Mouse (Mus musculus) lung, embryonic 16.5 days (tissue): Measurements from ENCODE around the gene Pi4k2a. TPM values are rescaled to one million over a fixed set of nuclear protein-coding genes. Genes with fewer than 3 reads are reported as not detected.

Experiments
- ATAC-seq: fragments of 200-750 bp; cut with Nextera tagmentation; 2 replicates; pipeline ENCODE4 v1.8.0; 2017; ENCODE audit warnings: low read depth, mild to moderate bottlenecking, moderate library complexity
- H3K27ac ChIP-seq: fragments of 300-500 bp; sonication (generic); 2 replicates; pipeline ENCODE4 v1.5.1; 2014; ENCODE audit warnings: mild to moderate bottlenecking, control low read depth, low read length
- H3K27me3 ChIP-seq: fragments of 300-500 bp; sonication (generic); 2 replicates; pipeline ENCODE4 v1.6.1; 2014; ENCODE audit warnings: low read depth, low read length, mixed read lengths; ENCODE audit not compliant: control insufficient read depth, insufficient read depth
- H3K36me3 ChIP-seq: fragments of 300-500 bp; sonication (generic); 2 replicates; pipeline ENCODE4 v1.6.1; 2014; ENCODE audit warnings: low read length; ENCODE audit not compliant: control insufficient read depth, insufficient read depth
- H3K4me1 ChIP-seq: fragments of 300-500 bp; sonication (generic); replicated peaks from 2 replicates; pipeline ENCODE4 v1.6.1; 2014; ENCODE audit warnings: low read length, mixed read lengths; ENCODE audit not compliant: control insufficient read depth, insufficient read depth
- H3K4me2 ChIP-seq: fragments of 300-500 bp; sonication (generic); 2 replicates; pipeline ENCODE4 v1.6.1; 2014; ENCODE audit warnings: low read depth, low read length, control low read depth
- H3K4me3 ChIP-seq: fragments of 300-500 bp; sonication (generic); 2 replicates; pipeline ENCODE4 v1.5.1; 2014; ENCODE audit warnings: mild to moderate bottlenecking, low read length, control low read depth
- H3K9ac ChIP-seq: fragments of 300-500 bp; sonication (generic); 2 replicates; pipeline ENCODE4 v1.6.1; 2014; ENCODE audit warnings: low read length, control low read depth
- H3K9me3 ChIP-seq: fragments of 300-500 bp; sonication (generic); 2 replicates; pipeline ENCODE4 v1.6.1; 2016; ENCODE audit warnings: low read length; ENCODE audit not compliant: control insufficient read depth
- WGBS: fragments of 180-500 bp; shearing (Covaris S2); extraction: QIAGEN DNeasy Blood & Tissue Kit; methylation state at CpG from one replicate; pipeline ENCODE4 v1.1.7; 2014; 5-methylcytosine and 5-hydroxymethylcytosine counted together
- polyA plus RNA-seq: library from polyadenylated mRNA; unstranded; fragments of >200 nt; fragmentation: Nextera tagmentation; extraction: Ambion mirVana; gene quantifications from 2 replicates; pipeline ENCODE4 v1.2.1, GENCODE M21; 2015

The Pi4k2a gene
- polyA plus RNA-seq, 1 experiment from 2014 or later = 8.4 TPM

DNA sequence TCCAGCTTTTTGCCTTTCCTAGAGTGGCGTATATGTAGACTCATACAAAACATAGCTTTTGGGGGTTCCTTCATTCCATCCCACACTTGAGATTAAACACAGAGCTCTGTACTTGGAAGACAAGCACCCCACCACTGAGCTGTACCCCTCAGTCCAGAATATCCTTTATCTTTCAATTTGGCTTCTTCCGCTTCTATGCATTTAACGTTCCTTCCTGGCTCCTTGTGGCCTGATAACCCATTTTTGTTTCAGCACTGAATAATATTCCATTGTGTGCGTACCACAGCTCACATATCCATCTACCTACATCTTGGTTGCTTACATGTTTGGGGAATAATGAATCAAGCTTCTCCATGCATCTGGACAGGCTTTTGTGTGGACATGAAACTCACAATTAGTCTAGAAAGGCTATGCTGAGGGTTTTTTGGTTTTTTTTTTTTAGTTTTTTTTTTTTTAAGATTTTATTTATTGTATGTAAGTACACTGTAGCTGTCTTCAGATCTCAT is 47.0 kb downstream of the Pi4k2a start:
- Histone ChIP-seq H3K4me1 (no peaks in the 10 kb centered on the region), H3K9me3 (no peaks in the 10 kb centered on the region), H3K36me3 (no peaks in the 10 kb centered on the region), H3K27me3 (no peaks in the 10 kb centered on the region), H3K9ac (no peak overlapping the region), H3K4me2 (no peak overlapping the region), H3K27ac (no peak overlapping the region), H3K4me3 (no peak overlapping the region)
- 91% methylated on average over 4 of the region's 4 CpGs for WGBS
- ATAC-seq = no peak

- Histone ChIP-seq H3K9me3 (no peaks in the 10 kb centered on the region), H3K4me3 (no peak overlapping the region), H3K36me3 (no peaks in the 10 kb centered on the region), H3K9ac (no peak overlapping the region), H3K4me1 (no peaks in the 10 kb centered on the region), H3K27ac (no peak overlapping the region), H3K4me2 (no peak overlapping the region), H3K27me3 (no peaks in the 10 kb centered on the region)
- 0 out of 2 replicates have a peak, but pooled peaks have one; percentile 10 for ATAC-seq
- WGBS = 72% methylated on average over 15 of the region's 15 CpGs
Observed at GRCm38 (mm10) chr19:42138517-42139285, 48.4 kb downstream of the Pi4k2a start.

DNA sequence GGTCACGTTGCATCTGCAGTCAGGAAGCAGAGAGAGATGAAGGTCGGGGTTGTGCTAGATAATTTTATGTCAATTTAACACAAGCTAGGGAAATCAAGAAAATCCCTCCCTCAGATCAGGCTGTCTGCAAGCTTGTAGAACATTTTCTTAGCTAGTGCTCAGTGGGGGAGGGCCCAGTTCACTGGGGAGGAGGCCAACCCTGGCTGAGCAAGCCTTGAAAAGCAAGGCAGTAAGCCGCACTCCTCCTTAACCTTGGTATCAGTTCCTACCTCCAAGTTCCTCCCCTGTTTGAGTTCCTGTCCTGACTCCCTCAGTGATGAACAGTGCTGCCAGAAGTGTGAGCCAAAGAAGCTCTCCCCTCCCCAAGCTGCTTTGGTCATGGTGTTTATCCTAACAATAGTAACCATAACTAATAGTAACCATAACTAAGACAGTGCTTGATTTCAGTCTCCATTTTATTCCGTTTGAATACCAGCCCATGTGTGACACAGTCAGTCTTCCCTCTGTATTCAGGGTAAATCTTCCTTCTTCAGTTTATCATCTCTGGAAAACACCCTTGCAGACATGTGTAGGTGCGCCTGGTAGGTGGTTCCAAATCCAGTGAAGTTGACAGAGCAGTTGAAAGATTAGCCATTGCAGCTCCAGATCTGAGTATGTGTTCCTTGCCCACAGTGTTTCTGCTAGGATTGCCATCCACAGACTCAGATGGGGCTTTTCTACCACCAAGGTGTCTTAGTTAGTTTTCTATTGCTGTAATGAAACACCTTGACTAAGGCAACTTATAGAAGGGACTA is 49.7 kb downstream of the Pi4k2a start:
- Histone ChIP-seq H3K4me3 (no peak overlapping the region), H3K9ac (no peak overlapping the region), H3K27me3 (no peaks in the 10 kb centered on the region), H3K4me1 (peaks cover 4% of the 10 kb centered on the region; the same call in 1 of the 2 replicates), H3K9me3 (no peaks in the 10 kb centered on the region), H3K36me3 (no peaks in the 10 kb centered on the region), H3K4me2 (no peak overlapping the region), H3K27ac (no peak overlapping the region)
- ATAC-seq = no peak
- 74% methylated on average over 5 of the region's 5 CpGs for WGBS

- no peaks in the 10 kb centered on the region for H3K27me3 ChIP-seq
- H3K36me3 ChIP-seq = no peaks in the 10 kb centered on the region
- 73% methylated on average over 3 of the region's 3 CpGs for WGBS
- no peak for ATAC-seq
- no peak overlapping the region for H3K4me2 ChIP-seq
- no peaks in the 10 kb centered on the region for H3K9me3 ChIP-seq
- H3K4me1 ChIP-seq = peaks cover 22% of the 10 kb centered on the region
- no peak overlapping the region for H3K9ac ChIP-seq
- H3K4me3 ChIP-seq = no peak overlapping the region
- H3K27ac ChIP-seq = no peak overlapping the region
Observed at GRCm38 (mm10) chr19:42141998-42142397, 51.7 kb downstream of the Pi4k2a start.

GRCm38 (mm10) chr19:42142757-42143156 is 52.5 kb downstream of the Pi4k2a start:
- no peak overlapping the region for H3K9ac ChIP-seq
- no peak for ATAC-seq
- peaks cover 23% of the 10 kb centered on the region for H3K4me1 ChIP-seq
- no peak overlapping the region for H3K27ac ChIP-seq
- no peak overlapping the region for H3K4me2 ChIP-seq
- no peak overlapping the region for H3K4me3 ChIP-seq
- H3K36me3 ChIP-seq = no peaks in the 10 kb centered on the region
- 65% methylated on average over 2 of the region's 2 CpGs for WGBS
- no peaks in the 10 kb centered on the region for H3K27me3 ChIP-seq
- no peaks in the 10 kb centered on the region for H3K9me3 ChIP-seq

- no peak overlapping the region for H3K4me2 ChIP-seq
- H3K27ac ChIP-seq = no peak overlapping the region
- 26% methylated on average over 6 of the region's 6 CpGs for WGBS
- no peak for ATAC-seq
- H3K27me3 ChIP-seq = no peaks in the 10 kb centered on the region
- no peaks in the 10 kb centered on the region for H3K36me3 ChIP-seq
- H3K9me3 ChIP-seq = no peaks in the 10 kb centered on the region
- H3K4me1 ChIP-seq = peaks cover 31% of the 10 kb centered on the region
- no peak overlapping the region for H3K9ac ChIP-seq
- no peak overlapping the region for H3K4me3 ChIP-seq
Observed at GRCm38 (mm10) chr19:42144067-42144466, 53.8 kb downstream of the Pi4k2a start.

DNA sequence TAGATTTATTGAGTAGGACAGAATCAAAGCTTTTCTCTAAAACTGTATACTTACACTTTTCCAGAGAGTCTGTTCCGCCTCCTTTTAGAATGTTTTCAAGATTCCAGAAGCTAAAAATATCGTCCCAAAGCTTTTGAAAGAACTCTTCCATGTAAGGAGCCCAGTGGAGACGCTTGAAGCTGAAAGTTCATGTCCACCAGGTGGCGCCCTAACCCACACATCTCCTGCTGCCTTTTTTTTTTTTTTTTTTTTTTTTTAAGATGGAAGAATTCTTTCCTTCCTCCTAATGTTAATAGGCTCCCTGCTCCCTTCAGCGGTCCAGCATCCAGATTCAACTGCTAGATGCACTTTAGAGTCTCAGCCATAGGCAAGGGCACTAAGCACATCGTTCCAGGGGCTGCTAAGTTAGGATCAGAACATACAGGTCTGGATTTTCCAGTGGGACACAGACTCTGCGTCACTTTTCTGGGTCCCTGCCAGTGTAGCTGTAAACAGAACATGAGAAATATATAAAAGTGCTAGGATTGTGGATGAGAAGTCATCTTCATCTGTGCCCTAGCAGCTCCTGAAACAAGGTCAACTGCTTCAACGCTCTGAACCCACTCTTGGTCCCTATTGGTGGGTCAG is 54.4 kb downstream of the Pi4k2a start:
- no peak overlapping the region for H3K4me2 ChIP-seq

DNA sequence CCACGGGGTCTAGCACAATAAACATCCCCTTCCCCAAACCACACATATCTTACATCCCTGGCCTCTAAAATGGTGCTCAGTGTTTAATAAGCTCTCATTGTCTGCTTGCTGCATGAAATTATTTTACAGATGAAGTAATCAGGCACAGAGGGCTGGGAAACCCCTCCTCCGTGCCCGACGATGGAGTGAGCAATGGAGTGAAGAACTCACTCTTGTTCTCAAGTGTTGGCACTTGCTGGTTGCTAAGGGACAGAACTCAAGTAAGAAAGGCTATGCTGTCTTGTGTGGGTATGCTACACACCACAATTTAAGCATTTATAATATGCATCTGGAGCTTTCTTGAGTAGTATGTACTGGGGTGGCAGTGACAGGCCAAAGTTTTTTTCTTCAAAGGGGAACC is 54.9 kb downstream of the Pi4k2a start:
- Histone ChIP-seq H3K4me2 (no peak overlapping the region), H3K9me3 (no peaks in the 10 kb centered on the region), H3K4me3 (no peak overlapping the region), H3K27me3 (no peaks in the 10 kb centered on the region), H3K9ac (no peak overlapping the region), H3K27ac (peak overlapping the region; percentile 96), H3K36me3 (no peaks in the 10 kb centered on the region), H3K4me1 (peaks cover 42% of the 10 kb centered on the region)
- 37% methylated on average over 4 of the region's 4 CpGs for WGBS
- peak; percentile 25; the same call in 1 of the 2 replicates for ATAC-seq

More for the DNA sequence above, 54.4 kb downstream of the Pi4k2a start:
- Histone ChIP-seq H3K36me3 (no peaks in the 10 kb centered on the region), H3K4me1 (peaks cover 37% of the 10 kb centered on the region), H3K9ac (no peak overlapping the region), H3K4me3 (no peak overlapping the region), H3K9me3 (no peaks in the 10 kb centered on the region), H3K27ac (peak overlapping the region; percentile 96), H3K27me3 (no peaks in the 10 kb centered on the region)
- no peak for ATAC-seq
- 18% methylated on average over 8 of the region's 8 CpGs for WGBS

- Histone ChIP-seq H3K4me3 (no peak overlapping the region), H3K36me3 (no peaks in the 10 kb centered on the region), H3K4me2 (no peak overlapping the region), H3K9ac (no peak overlapping the region), H3K27me3 (no peaks in the 10 kb centered on the region), H3K4me1 (peaks cover 46% of the 10 kb centered on the region), H3K27ac (peak overlapping the region; percentile 96), H3K9me3 (no peaks in the 10 kb centered on the region)
- no peak for ATAC-seq
- 94% methylated on average over 2 of the region's 2 CpGs for WGBS
Observed at GRCm38 (mm10) chr19:42145731-42146130, 55.5 kb downstream of the Pi4k2a start.
